Mouse (Mus musculus) megakaryocyte, embryonic 14.5 days (primary cell): ENCODE measurements around the gene Vmn1r120. TPM values are rescaled to one million over a fixed set of nuclear protein-coding genes. Genes with fewer than 3 reads are reported as not detected.
"Not testable (repeated sequence)": the region's sequence is repeated elsewhere in the genome, so short reads cannot be mapped to it uniquely, and the experiment has no call there.

Experiments used
- H3K27me3 ChIP-seq: replicated peaks from 2 replicates; pipeline ENCODE3; 2012; ENCODE audit warnings: inconsistent platforms
- H3K36me3 ChIP-seq: replicated peaks from 2 replicates; pipeline ENCODE3; 2012; ENCODE audit warnings: low read length, inconsistent platforms, mixed read lengths
- H3K4me1 ChIP-seq: 2 replicates; pipeline ENCODE4 v1.6.1; 2012; ENCODE audit warnings: inconsistent platforms
- H3K4me3 ChIP-seq: replicated peaks from 2 replicates; pipeline ENCODE3; 2012; ENCODE audit warnings: moderate library complexity, mild to moderate bottlenecking, inconsistent platforms
- H3K9me3 ChIP-seq: 2 replicates; pipeline ENCODE4 v1.6.1; 2012; ENCODE audit warnings: inconsistent platforms
- polyA plus RNA-seq: library from polyadenylated mRNA; stranded (reverse); fragments of >175 nt; gene quantifications from 2 replicates; pipeline ENCODE4 v1.2.3, GENCODE M21; 2012; ENCODE audit warnings: low replicate concordance; ENCODE audit not compliant: insufficient read depth

The Vmn1r120 gene
- polyA plus RNA-seq: not detected in 2 replicates

DNA sequence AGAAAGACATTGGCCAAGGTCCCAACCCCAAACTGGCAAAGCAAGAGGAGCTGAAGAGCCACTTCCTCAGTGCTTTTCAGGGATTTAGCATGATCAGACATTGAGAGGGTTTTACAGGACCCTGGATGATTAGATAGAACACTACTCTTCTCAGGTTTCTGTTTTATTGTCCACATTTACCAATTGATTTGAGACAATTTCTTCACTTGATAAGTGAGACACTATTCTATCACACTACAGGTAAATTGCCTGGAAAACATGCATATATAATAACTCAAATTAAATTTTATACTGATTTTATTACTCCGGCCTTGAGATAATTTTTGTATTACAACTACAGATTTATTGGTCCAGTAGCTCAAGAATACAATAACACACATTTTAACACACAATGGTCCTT is at the start of gene Vmn1r120:
TSS of gene Vmn1r120 (minus strand) at position 101 of the 400 bp plus-strand sequence.
- not testable (repeated sequence) for H3K36me3 ChIP-seq

GRCm38 (mm10) chr7:21098413-21098812 is 44.8 kb upstream of the Vmn1r120 start, which contains the start of gene Vmn1r121:
TSS of gene Vmn1r121 (minus strand) at chr7:21098513.
- H3K27me3 ChIP-seq, H3K36me3 ChIP-seq, H3K9me3 ChIP-seq, H3K4me3 ChIP-seq, H3K4me1 ChIP-seq: not testable (repeated sequence)

More for the DNA sequence above, at the start of gene Vmn1r120:
- not testable (repeated sequence) for H3K9me3 ChIP-seq, H3K27me3 ChIP-seq, H3K4me3 ChIP-seq, H3K4me1 ChIP-seq

DNA sequence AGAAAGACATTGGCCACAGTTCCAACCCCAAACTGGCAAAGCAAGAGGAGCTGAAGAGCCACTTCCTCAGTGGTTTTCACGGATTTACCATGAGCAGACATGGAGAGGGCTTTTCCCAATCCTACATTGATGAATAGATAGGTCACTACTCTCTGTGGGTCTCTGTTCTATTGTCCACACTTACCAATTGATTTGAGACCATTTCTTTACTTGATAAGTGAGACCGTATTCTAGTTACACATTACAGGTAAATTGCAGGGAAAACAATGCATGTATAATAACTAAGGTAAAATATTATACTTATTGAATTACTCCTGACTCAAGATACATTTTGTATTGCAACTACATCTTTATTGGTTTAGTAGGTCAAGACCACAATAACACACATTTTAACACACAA is 41.2 kb downstream of the Vmn1r120 start, which contains the start of gene Vmn1r119:
TSS of gene Vmn1r119 (minus strand) at position 101 of the 400 bp plus-strand sequence.
- not testable (repeated sequence) for H3K36me3 ChIP-seq, H3K4me1 ChIP-seq, H3K4me3 ChIP-seq, H3K9me3 ChIP-seq, H3K27me3 ChIP-seq

Other genes with a start within 250 kb of the Vmn1r120 start
- gene Vmn1r114, start 241.6 kb downstream of the Vmn1r120 start, polyA plus RNA-seq: not detected in 2 replicates
- not detected in 2 replicates for gene Vmn1r115, start 208.8 kb downstream of the Vmn1r120 start, polyA plus RNA-seq
- gene Vmn1r116, start 181.5 kb downstream of the Vmn1r120 start, polyA plus RNA-seq: not detected in 2 replicates
- gene Vmn1r117, start 169.7 kb downstream of the Vmn1r120 start, polyA plus RNA-seq: not detected in 2 replicates
- not detected in 2 replicates for gene Vmn1r118, start 141.4 kb downstream of the Vmn1r120 start, polyA plus RNA-seq
- gene Vmn1r119, start 41.3 kb downstream of the Vmn1r120 start, polyA plus RNA-seq: not detected in 2 replicates
- gene Vmn1r121, start 44.7 kb upstream of the Vmn1r120 start, polyA plus RNA-seq: not detected in 2 replicates
- gene Vmn1r122, start 80.3 kb upstream of the Vmn1r120 start, polyA plus RNA-seq: not detected in 2 replicates
- gene Vmn1r123, start 108.4 kb upstream of the Vmn1r120 start, polyA plus RNA-seq: not detected in 2 replicates
- not detected in 2 replicates for gene Gm5157, start 136.6 kb upstream of the Vmn1r120 start, polyA plus RNA-seq
- not detected in 2 replicates for gene Vmn1r124, start 206.8 kb upstream of the Vmn1r120 start, polyA plus RNA-seq
- not detected in 2 replicates for gene Vmn1r125, start 218.4 kb upstream of the Vmn1r120 start, polyA plus RNA-seq
- gene Vmn1r126, start 247.7 kb upstream of the Vmn1r120 start, polyA plus RNA-seq: not detected in 2 replicates